Mouse (Mus musculus): ENCODE measurements around the gene Actl11.

Gene Actl11

DNA sequence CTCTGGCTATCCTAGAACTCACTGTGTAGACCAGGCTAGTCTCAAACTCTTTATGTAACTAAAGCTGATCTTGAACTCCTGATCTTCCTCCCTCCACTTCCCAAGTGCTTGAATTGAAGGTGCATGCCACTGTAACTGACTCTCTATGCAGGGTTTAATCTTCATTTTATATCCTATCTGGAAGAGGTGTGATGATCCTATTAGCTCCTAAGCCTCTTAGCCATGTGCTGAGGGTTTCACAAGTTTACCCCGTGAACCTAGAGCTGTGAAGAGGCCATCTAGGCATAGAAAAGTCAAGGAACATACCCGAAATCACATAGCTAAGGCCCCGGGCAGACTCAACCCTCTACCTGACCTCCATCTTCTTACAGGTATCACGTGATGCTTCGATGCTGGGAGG is 8.8 kb upstream of the Actl11 start:
- DNase-seq (ENCODE audit: low spot score in 2 of 2), result no peak

DNA sequence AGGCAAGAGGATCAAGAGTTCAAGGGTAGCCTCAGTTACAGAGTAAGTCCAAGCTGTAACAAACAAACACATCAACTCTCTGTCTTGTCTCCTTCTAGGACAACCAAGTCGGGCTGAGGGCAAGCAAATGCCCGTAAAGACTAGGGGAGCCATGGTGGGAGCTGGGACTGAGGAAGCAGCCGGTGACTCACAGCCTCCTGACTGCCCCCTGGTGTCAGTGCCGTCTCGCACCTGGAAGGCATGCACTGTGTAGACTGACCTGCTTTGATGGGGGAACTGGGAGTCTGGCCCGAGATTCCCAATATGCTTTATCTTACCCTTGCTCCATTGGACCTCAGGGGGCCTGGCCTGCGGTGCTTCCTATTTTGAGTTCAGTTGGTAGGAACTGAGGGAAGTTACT is 5.2 kb upstream of the Actl11 start:
- DNase-seq (ENCODE audit: low spot score in 2 of 2), result no peak

DNA sequence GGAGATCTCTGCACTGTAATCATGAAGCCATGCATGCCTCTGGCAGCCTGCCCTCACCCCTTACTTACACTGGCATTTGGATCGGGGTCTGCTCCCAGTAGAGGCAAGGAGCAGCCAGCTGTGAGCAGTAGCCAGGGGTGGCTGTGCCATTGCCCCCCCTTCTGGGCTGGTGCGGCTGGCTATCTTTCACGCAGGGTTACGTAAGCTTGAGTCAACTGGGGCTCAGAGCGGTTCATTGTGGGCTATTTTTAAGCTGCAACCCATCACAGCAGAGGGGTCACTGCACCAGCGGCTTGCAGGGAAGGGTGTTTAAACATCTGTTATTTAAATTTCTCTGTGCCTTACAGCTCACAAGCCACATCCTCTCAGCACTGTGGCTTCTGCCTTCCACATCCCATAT is 4.3 kb upstream of the Actl11 start:
- DNase-seq (ENCODE audit: low spot score in 2 of 2), result no peak

DNA sequence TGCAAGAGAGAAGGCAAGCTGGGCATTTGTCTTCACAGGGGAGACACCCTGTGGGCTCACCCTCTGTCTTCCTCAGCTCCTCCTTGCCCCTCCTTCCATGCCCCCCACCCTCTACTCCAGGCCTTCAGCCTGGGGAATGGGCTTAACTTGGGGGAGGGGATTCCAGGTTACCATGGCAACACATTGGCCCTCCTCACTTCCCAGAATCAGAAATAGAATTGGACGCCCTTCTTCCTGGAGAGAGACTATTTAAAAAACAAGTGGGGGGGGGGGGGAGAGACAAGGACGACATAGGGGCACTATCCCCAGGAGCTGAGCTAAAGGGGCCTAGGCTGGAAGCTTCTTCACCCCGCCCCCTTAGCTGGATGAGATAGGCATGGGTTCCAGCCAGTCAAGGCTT is 3.0 kb upstream of the Actl11 start:
- no peak for DNase-seq (ENCODE audit: low spot score in 2 of 2)

DNA sequence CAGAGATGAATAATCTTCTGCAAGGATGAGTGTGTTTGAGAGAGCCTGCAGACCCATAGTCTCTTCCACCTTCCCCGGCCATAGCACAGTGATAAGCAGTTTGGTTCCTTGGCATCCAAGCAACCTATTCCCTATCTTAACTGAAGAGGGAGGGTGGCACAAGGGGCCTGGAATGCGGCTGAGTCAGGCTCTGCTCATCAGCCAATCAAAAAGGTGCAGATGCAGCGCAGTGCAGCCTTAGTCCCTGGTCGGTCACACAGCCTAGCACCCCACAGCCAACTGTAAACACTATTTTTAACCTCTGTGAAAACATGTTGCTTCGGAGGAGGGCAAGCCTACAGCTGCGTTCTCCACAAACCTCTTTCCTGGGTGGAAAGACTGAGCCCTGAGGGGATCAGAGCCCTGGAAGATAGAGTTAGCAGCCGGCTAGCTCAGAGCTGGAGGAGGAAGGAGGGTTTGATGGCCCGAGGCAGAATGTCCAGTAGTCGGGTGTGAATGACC is 1.3 kb upstream of the Actl11 start:
- DNase-seq (ENCODE audit: low spot score in 2 of 2), result no peak

DNA sequence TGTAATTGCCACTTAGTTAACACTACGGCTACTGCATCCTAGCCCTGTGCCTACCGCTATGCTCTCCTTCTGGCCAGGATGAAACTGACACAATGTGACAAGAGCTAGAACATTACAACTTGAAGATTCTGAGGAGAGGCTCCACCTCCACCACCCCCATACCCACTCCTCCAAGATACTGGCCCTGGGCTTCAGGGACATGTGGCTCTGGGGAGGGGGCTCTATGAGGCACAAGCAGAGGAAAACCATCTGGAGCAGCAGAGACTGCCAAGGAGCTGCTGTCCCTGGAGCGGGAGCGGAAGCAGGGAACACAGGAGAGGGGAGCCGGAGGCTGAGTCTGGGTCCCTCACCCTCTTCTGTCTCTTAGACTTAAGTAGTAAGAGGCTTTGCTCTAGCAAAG is 520 bp upstream of the Actl11 start:
- peak in 1 of 2 experiments; percentile 38 for DNase-seq (ENCODE audit: low spot score in 2 of 2)

DNA sequence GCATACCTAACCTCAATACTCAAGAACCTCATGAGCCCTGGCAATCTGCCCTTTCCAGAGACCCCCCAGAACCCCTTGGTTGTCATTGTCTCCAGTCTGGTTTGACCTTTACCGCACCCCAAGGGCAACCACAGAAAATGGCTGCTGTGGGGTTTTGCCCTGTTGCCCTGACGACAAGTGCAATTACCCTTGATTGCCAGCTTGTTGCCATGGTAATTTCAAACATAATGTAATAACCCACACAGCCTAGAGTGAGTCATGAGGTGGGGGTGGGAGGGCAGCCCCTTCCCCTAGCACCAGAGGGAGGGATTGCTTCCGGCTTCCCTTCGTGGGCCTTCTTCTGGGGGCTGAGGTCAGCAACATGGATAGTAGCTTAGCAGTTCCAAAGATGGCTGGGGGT is 4.0 kb downstream of the Actl11 start:
- no peak for DNase-seq (ENCODE audit: low spot score in 2 of 2)

DNA sequence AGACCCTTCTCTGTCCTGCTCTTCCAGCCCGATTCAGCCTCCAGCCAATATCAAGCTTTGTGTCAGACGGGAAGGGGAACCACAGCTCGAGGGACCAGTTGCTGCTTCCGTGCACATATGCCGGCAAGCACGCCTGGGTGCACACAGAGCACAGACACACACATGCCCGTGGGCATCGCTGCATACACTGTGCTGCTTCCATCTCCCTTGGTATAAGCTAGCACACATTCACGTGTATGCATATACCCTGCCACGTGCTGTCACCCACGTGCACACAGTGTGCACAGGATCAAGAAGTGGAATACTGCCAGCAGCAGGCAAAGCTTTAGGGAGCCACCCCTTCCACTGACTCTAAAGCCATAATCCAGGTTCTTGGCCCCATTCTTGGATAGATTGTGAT is 5.9 kb downstream of the Actl11 start:
- peak in 1 of 2 experiments; percentile 35 for DNase-seq (ENCODE audit: low spot score in 2 of 2)

DNA sequence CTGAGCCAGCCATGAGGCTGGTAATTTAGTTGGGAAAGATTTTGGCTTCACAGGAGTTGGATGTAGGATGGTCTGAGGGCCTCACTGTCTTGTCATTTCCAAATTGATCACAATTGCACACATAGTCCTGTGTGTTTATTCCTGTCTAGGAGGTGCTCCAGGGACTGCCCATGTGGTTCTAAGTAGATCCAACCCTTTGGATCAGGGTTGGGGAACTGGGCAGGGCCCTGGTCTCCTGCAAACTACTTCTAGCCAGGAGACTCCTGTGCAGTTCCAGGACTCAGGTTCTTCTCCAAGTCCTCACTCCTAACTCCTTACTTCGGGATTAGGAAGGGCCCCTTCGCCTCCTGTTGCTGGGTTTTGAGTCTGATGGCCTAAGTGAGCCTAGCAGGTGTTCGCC is 7.1 kb downstream of the Actl11 start, which contains the start of gene Camkv:
Gene Camkv, plus strand, starts transcription at position 301 of the 400 bp plus-strand sequence.
- DNase-seq (ENCODE audit: low spot score in 2 of 2), result no peak

DNA sequence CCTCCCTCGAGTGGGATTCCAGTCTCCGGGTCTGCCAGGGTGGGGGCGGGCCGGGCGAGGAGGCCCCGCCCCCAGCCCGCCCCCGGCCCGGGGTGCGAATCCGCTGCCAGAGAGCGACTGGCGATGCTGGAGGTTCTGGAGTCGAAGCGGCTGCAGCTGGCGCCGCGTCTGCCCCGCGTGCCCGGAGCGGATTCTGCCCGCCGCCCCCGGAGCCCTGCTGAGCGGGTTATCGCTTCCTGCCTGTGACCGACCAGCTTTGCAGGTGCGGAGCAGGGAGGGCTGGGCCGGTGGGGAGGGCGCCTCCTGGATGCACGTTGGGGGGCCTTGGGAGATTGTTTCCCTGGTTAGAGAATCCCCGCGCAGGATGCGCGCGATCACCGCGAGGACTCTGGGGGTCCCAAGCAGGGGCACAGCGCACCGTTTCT is 7.5 kb downstream of the Actl11 start:
- no peak for DNase-seq (ENCODE audit: low spot score in 2 of 2)

DNA sequence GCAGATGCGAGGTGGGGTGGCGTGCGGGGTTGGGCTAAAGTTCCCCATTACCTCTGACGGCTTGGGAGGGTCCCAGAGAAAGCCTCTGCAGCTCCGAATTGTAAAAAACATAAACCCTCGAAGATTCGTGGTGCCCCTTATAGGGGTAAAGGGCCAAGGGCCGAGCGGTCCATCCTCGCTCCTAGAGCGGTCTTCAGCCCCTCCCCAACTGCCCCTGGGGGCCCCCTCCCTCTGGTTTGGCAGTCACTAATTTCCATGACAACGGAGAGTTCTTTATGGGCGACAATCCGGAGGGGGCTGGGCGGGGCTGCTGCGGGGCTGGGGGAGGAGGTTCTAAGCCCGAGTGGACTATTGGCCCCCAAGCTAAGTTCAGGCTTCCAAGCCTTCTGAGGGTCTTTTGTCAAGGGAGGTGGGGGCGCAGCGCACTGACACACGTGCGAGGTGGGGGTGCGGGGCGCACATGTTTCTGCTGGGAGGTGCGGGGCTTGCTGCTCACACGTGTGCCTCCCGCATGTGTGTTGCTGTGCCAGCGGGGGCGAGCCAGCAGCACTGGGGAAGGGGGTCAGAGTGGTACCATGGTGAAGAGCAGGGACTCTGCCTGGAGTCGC is 8.1 kb downstream of the Actl11 start:
- peak; percentile 48 to 61 for DNase-seq (ENCODE audit: low spot score in 2 of 2)

DNA sequence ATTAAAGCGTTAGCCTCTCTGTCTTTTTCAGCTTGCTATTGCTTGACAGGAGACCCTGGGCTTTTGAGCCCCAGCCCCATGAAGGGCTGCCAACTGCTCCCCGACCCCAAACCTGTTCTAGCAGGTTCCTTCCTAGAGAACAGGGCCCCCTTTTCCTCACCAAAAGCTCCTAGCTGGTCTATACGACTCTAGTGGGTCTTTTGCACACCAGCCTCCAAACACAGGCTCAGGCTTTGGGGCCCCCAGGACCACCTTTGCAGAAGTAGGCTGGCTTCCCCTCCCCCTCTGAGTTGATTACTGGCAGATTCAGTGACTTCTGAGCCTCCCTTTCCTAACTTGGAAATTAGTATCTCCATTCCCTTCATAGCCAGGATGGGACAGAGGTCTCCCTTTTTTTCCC is 8.6 kb downstream of the Actl11 start:
- no peak for DNase-seq (ENCODE audit: low spot score in 2 of 2)

DNA sequence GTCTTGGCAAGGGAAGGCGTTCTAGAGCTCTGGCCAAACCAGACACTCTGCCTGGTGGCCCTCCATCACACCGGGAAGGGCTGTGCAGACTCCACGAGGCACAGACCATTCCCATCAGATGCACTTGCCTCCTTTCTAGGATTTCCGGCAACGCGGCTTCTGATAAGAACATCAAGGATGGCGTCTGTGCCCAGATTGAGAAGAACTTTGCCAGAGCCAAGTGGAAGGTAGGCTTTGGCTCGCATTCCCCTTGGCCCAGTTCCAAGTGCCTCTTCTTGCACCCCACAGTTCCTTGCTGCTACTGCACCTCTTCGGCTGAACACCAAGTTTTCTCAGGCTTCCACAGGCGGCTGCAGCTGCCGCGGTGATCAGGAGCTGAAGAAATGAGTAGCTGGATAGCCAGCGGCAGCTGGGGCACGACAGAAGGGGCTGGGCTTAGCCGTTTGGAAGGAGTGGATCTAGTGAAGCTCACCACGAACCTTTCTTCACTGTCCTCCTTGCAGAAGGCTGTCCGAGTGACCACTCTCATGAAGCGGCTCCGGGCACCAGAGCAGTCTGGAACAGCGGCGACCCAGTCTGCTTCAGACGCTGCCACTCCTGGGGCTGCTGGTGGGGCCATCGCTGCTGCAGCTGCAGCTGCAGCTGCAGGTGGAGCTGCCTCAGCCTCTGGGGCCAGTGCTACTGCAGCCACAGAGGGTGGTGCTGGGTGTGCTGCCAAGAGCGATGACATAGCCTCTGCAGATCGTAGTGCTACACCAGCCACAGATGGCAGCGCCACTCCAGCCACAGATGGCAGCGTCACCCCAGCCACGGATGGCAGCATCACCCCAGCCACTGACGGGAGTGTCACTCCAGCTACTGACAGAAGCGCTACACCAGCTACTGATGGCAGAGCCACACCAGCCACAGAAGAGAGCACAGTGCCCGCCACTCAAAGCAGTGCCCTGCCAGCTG is 19.2 kb downstream of the Actl11 start:
- no peak for DNase-seq (ENCODE audit: low spot score in 2 of 2)

DNA sequence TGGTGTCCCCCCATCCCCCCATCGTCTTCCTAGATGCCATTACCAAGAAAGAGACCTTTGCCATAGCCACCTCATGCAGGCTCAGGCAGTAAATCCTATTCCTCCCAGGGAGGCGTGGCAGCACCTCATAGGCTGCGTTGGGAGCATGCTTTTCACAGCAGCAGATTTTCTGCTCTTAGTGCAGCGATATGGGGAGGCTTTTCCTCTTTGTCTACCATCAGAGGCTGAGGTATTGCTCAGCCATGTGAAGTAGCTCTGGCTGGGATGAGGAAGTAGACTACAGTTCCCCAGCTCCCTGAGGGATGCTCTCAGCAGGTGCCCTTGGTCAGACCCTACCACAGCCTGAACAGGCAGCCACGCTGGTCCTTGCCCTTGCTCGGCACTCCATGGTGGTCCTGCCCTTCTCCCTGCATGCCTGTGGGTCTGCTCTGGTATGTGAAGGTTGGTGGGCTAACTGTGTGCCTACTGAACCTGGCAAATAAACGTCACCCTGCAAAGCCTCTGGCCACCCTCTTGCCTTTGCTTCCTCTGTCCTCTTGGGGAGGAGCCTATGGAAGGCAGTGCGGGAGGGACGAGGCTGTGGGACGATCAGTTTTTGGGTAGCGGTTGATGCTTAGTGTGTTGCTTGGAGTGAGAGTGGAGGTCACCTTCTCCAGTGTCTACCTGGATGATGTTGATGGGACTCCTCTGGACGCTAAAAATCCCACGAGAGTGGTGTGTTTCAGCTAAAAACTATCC is 21.1 kb downstream of the Actl11 start:
- DNase-seq (ENCODE audit: low spot score in 2 of 2), result no peak

DNA sequence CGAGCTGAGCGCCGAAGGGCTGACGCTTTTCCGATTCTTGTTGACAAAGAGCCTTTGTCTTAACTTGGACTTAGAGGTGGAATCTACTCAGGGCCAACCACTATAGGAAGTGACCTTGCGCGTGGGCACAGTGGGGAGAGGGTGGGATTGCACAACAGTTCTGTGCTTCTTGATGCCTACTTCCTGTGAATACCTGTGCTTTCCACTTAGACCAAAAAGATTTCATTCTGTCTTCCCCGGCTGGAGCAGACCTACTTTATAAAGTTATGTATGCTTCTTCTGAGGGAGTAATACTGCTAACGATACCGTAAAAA is 21.6 kb downstream of the Actl11 start, which contains the start of gene Traip:
Gene Traip, plus strand, starts transcription at position 215 of the 314 bp plus-strand sequence.
- DNase-seq (ENCODE audit: low spot score in 2 of 2), result no peak

DNA sequence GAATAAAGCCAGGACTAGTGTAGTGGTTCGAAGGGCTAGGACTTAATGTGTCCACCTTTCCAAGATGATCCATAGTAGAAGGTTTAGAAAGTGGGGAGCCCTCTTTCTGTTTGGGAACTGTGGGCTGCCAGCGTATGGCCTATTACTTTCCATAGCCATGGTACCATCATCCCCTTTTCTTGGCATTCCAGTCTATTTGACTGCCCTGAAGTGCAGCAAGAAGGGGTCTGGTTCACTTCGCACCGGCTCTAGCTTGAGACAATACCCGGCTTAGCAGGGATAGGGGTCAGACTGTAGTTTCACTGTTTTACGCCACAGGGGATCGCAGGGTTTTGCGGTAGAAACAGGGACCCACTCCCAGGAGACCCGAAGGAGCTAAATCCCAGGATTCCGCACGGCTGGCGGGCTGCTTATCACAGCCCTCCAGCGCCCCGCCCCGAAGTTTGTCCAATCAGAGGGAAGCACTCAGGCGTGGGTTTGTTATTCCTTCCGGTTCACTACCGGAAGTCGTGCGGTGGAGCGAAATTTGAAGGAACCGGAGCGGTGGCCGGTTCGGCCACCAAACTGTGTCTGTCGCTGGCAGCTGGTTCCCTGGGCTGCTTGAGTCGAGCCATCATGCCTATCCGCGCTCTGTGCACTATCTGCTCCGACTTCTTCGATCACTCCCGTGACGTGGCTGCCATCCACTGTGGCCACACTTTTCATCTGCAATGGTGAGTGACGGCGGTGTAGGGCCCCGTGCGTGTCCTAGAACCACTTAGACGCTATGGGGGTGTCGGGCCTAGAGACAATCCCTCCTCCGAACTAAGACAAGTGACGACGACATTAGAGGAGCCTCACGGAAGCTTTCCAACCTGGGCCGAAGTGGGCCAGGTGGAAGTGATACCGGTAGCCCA is 22.4 kb downstream of the Actl11 start:
- peak; percentile 85 to 90 for DNase-seq (ENCODE audit: low spot score in 2 of 2)

DNA sequence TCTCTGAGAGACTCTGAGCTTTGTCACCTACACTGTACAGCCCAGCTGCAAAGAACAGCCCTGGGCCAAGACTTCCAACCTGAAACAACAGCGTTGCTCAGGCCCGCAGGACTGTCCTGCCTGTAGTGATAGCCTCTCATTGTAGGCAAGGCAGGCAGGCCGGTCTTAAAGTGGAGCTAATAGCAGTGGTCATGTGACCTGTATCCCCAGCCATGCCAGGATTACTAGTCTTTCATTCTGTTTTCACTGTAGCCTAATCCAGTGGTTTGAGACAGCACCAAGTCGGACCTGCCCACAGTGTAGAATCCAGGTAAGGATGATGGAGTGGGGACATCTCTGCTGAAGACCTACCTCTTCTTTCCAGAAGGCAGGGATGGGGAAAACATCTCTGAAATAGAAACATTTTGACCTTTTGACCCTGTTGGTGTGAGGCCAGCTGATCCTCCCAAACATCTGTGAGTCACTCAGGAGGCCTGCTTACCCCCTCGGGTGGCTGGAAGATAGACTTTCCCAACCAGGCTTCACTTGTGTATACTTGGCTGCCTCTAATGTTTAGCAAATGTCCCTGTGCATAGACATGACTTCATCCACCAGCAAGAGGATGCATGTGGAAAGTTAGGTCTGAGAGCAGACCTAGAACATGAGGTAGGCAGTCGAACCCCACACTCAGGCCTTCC is 27.5 kb downstream of the Actl11 start:
- no peak for DNase-seq (ENCODE audit: low spot score in 2 of 2)

DNA sequence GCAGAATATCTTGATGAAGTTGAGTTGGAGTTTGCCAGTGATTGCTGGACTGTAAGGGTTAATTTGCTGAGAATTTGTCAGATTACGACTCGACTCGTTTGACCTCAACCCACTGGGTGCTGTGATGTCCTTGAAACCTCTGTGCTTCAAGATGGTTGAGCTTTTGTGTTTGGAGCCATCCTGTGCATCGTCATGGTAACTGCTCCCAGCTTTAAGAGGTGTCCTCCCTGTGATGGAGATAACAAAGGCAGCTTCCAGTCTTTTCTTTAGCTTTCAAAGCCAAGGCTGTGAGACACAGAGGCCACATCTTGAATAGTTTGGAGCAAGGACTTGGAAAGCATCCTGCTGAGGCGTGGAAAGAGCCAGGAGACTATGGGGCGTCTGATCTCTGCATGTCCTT is 28.9 kb downstream of the Actl11 start:
- DNase-seq (ENCODE audit: low spot score in 2 of 2), result no peak

DNA sequence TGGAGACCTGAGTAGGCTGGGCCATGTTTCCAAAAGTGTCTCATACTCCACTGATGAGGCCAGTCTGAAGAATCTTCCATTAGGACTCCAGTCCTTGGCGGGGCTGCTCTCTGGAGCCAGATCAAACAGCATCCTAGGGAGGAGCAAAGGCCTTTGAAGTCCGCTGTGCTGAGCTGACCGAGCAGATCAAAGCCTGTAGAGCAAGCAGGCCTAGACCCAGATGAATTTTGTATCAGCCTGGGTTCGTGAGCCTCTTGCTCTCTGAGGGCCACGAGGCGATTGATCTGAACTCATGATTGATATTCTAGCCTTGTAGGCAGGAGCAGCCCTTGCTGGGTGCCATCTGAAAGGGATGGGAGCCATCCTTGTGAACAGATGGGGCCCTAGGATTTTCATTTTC is 31.6 kb downstream of the Actl11 start:
- DNase-seq (ENCODE audit: low spot score in 2 of 2), result no peak

DNA sequence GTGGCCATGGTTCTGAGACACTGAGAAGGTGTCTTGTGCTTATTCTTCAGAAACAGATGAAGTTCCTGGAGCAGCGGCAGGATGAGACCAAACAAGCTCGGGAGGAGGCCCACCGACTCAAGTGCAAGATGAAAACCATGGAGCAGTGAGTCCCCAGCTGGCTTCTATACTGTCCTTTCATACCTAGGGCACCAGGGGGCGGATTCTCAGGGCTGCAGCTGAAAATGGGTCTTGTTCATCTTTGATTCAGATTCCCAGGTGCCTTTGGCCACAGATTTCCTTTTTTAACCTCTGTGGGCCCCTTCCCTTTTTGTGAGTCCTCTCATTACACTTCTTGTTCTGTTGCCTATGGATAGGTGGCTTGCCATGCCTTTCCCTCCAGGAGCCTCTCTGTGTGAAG is 32.7 kb downstream of the Actl11 start:
- no peak for DNase-seq (ENCODE audit: low spot score in 2 of 2)

DNA sequence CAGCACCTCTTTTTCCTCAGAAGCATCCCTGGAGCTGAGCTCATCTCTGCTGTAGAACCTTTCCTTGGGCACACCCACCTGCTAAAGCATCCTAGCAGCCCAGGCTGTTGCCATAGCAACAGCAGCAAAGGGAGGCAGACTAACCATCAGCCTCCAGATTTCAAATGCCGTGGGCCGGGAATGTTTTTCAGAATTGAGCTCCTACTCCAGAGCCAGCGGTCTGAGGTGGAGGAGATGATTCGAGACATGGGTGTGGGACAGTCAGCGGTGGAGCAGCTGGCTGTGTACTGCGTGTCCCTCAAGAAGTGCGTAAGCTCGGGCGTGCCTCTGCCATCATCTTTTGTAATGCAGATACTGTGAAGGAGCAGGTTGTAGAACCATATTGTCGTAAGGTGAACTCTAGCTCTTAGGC is 33.1 kb downstream of the Actl11 start:
- DNase-seq (ENCODE audit: low spot score in 2 of 2), result peak; percentile 72 to 81

Measured in frontal cortex, postnatal 14 days (tissue).